In genomic region chr5:115391935-115392334, GRCm38 (mm10) we compare ENCODE assay signal across 30 mouse cellular contexts. TPM values are rescaled to one million over a fixed set of nuclear protein-coding genes. Genes with fewer than 3 reads are reported as not detected.
A peak's percentile ranks its signal among the peaks of the same experiment; 100 is the strongest.
DNase-seq lines count a peak whose midpoint lies in the region; ATAC-seq and TF ChIP-seq lines count a peak whose summit lies in the region.
"Had no signal": no experiment of that assay in that cellular context is flagged by ENCODE, and none has a peak within 500 bp of the region (broad histone marks: within the 10 kb centered on the region; RNA-seq: fewer than 3 reads in every experiment).

No protein-coding gene starts in this region.

- H3K27me3 ChIP-seq in forebrain, embryonic 10.5 days (ENCODE audit: poor library complexity, severe bottlenecking) = 0 out of 2 replicates have a peak, but pooled peaks cover 4% of the 10 kb centered on the region
- H3K27me3 ChIP-seq in forebrain, embryonic 16.5 days (replicated peaks; ENCODE audit: control insufficient read depth, insufficient read depth, low read length) = no peaks in the 10 kb centered on the region
- no peaks in the 10 kb centered on the region for H3K27me3 ChIP-seq in hindbrain, embryonic 10.5 days (ENCODE audit: insufficient read depth, poor library complexity, severe bottlenecking)
- no peaks in the 10 kb centered on the region for H3K27me3 ChIP-seq in hindbrain, postnatal 0 days (ENCODE audit: insufficient read depth, low read length)
- no peaks in the 10 kb centered on the region for H3K27me3 ChIP-seq in midbrain, embryonic 12.5 days
- no peaks in the 10 kb centered on the region for H3K27me3 ChIP-seq in midbrain, embryonic 15.5 days (replicated peaks)
- no peaks in the 10 kb centered on the region for H3K27me3 ChIP-seq in stomach, postnatal 0 days (ENCODE audit: control insufficient read depth, insufficient read depth, low read length)
- H3K27me3 ChIP-seq: CH12.LX; neural tube, embryonic 15.5 days had no signal

- H3K4me2 ChIP-seq in forebrain, embryonic 16.5 days (ENCODE audit: low read length) = no peak overlapping the region
- H3K4me2 ChIP-seq in hindbrain, postnatal 0 days (ENCODE audit: low read depth, low read length) = no peak overlapping the region
- H3K4me2 ChIP-seq in midbrain, embryonic 12.5 days (replicated peaks) = no peak overlapping the region
- H3K4me2 ChIP-seq in midbrain, embryonic 15.5 days = no peak overlapping the region
- 0 out of 2 replicates have a peak overlapping the region, but pooled peaks have one; percentile 9 for H3K4me2 ChIP-seq in stomach, postnatal 0 days (replicated peaks; ENCODE audit: low read depth)
- H3K4me2 ChIP-seq: heart, embryonic 11.5 days; limb, embryonic 12.5 days; liver, embryonic 15.5 days; lung, embryonic 14.5 days; neural tube, embryonic 15.5 days had no signal

- H3K36me3 ChIP-seq in forebrain, embryonic 10.5 days (replicated peaks) = no peaks in the 10 kb centered on the region
- no peaks in the 10 kb centered on the region for H3K36me3 ChIP-seq in forebrain, embryonic 16.5 days (ENCODE audit: control insufficient read depth, insufficient read depth)
- H3K36me3 ChIP-seq in hindbrain, embryonic 10.5 days = no peaks in the 10 kb centered on the region
- H3K36me3 ChIP-seq in hindbrain, postnatal 0 days (ENCODE audit: insufficient read depth, low read length) = no peaks in the 10 kb centered on the region
- H3K36me3 ChIP-seq in midbrain, embryonic 12.5 days = no peaks in the 10 kb centered on the region
- no peaks in the 10 kb centered on the region for H3K36me3 ChIP-seq in midbrain, embryonic 15.5 days (replicated peaks)
- H3K36me3 ChIP-seq in stomach, postnatal 0 days (ENCODE audit: control insufficient read depth, insufficient read depth, low read length) = no peaks in the 10 kb centered on the region
- H3K36me3 ChIP-seq: limb, embryonic 12.5 days; liver, embryonic 15.5 days; neural tube, embryonic 15.5 days had no signal

- WGBS in forebrain, embryonic 10.5 days = 45% methylated on average over 9 of the region's 9 CpGs
- WGBS in forebrain, embryonic 16.5 days = 23% methylated on average over 9 of the region's 9 CpGs
- WGBS in hindbrain, embryonic 10.5 days = 40% methylated on average over 9 of the region's 9 CpGs
- WGBS in hindbrain, postnatal 0 days = 30% methylated on average over 9 of the region's 9 CpGs
- 27% methylated on average over 9 of the region's 9 CpGs for WGBS in midbrain, embryonic 12.5 days
- 17% methylated on average over 9 of the region's 9 CpGs for WGBS in midbrain, embryonic 15.5 days
- WGBS in stomach, postnatal 0 days = 18% methylated on average over 8 of the region's 9 CpGs

- DNase-seq in forebrain, embryonic 10.5 days (ENCODE audit: extremely low spot score, low spot score) = no peak
- DNase-seq in hindbrain, embryonic 10.5 days (ENCODE audit: low spot score) = no peak
- DNase-seq in hindbrain, postnatal 0 days (ENCODE audit: low spot score) = no peak
- peak; percentile 24 for DNase-seq in stomach, postnatal 0 days (ENCODE audit: low spot score)
- no peak for DNase-seq in testis, postnatal 10 days (ENCODE audit: low spot score)
- DNase-seq: adrenal gland, postnatal 10 days; cerebellum, adult 9-10 months; cerebellum, postnatal 36 days; gastrocnemius, postnatal 14 days; kidney, adult 9 months; kidney, postnatal 36 days; lung, embryonic 14.5 days; lung, postnatal 14 days; retina, postnatal 1 day; right cerebral cortex, postnatal 14 days; thymus, adult 18-20 months had no signal

- no peak for TF ChIP-seq EP300 in stomach, postnatal 0 days (optimal IDR thresholded peaks at IDR 0.05)

- H3K4me3 ChIP-seq in forebrain, embryonic 10.5 days = no peak overlapping the region
- no peak overlapping the region for H3K4me3 ChIP-seq in forebrain, embryonic 16.5 days (replicated peaks; ENCODE audit: low read length)
- H3K4me3 ChIP-seq in hindbrain, embryonic 10.5 days = no peak overlapping the region
- H3K4me3 ChIP-seq in hindbrain, postnatal 0 days (ENCODE audit: low read length) = no peak overlapping the region
- no peak overlapping the region for H3K4me3 ChIP-seq in midbrain, embryonic 12.5 days
- no peak overlapping the region for H3K4me3 ChIP-seq in midbrain, embryonic 15.5 days
- no peak overlapping the region for H3K4me3 ChIP-seq in stomach, postnatal 0 days (ENCODE audit: low read depth, low read length)
- H3K4me3 ChIP-seq: layer of hippocampus, adult 2 months; left cerebral cortex, adult 2 months; limb, embryonic 12.5 days; liver, embryonic 15.5 days; neural tube, embryonic 15.5 days had no signal

- no peak overlapping the region for H3K9ac ChIP-seq in forebrain, embryonic 16.5 days (replicated peaks; ENCODE audit: low read depth, low read length)
- H3K9ac ChIP-seq in hindbrain, postnatal 0 days (replicated peaks; ENCODE audit: low read length) = no peak overlapping the region
- H3K9ac ChIP-seq in midbrain, embryonic 12.5 days (replicated peaks) = peak overlapping the region; percentile 24; the same call in 1 of the 2 replicates
- H3K9ac ChIP-seq in midbrain, embryonic 15.5 days = no peak overlapping the region
- no peak overlapping the region for H3K9ac ChIP-seq in stomach, postnatal 0 days (ENCODE audit: low read length)
- H3K9ac ChIP-seq: limb, embryonic 12.5 days; liver, embryonic 15.5 days; lung, embryonic 14.5 days; neural tube, embryonic 15.5 days had no signal

- peak overlapping the region; percentile 96 for H3K27ac ChIP-seq in forebrain, embryonic 10.5 days
- no peak overlapping the region for H3K27ac ChIP-seq in forebrain, embryonic 16.5 days (ENCODE audit: low read length)
- peak overlapping the region; percentile 98 for H3K27ac ChIP-seq in hindbrain, embryonic 10.5 days
- no peak overlapping the region for H3K27ac ChIP-seq in hindbrain, postnatal 0 days
- H3K27ac ChIP-seq in midbrain, embryonic 12.5 days (replicated peaks) = peak overlapping the region; percentile 43
- H3K27ac ChIP-seq in midbrain, embryonic 15.5 days = no peak overlapping the region
- no peak overlapping the region for H3K27ac ChIP-seq in stomach, postnatal 0 days (replicated peaks)
- H3K27ac ChIP-seq: layer of hippocampus, adult 2 months; left cerebral cortex, adult 2 months; limb, embryonic 12.5 days; liver, embryonic 15.5 days; neural tube, embryonic 15.5 days had no signal

- ATAC-seq in forebrain, embryonic 16.5 days = no peak
- ATAC-seq in hindbrain, postnatal 0 days = no peak
- ATAC-seq in midbrain, embryonic 12.5 days (ENCODE audit: low FRiP score, low read depth) = no peak
- ATAC-seq in midbrain, embryonic 15.5 days (replicated peaks) = no peak
- ATAC-seq in stomach, postnatal 0 days (ENCODE audit: low FRiP score, low TSS enrichment) = peak; percentile 39; the same call in 1 of the 2 replicates
- ATAC-seq: intestine, embryonic 16.5 days had no signal

- H3K4me1 ChIP-seq in forebrain, embryonic 10.5 days = peaks cover 61% of the 10 kb centered on the region
- peaks cover 5% of the 10 kb centered on the region; the same call in 1 of the 2 replicates for H3K4me1 ChIP-seq in forebrain, embryonic 16.5 days (replicated peaks; ENCODE audit: control insufficient read depth, insufficient read depth, low read length)
- peaks cover 46% of the 10 kb centered on the region for H3K4me1 ChIP-seq in hindbrain, embryonic 10.5 days (replicated peaks)
- no peaks in the 10 kb centered on the region for H3K4me1 ChIP-seq in hindbrain, postnatal 0 days (ENCODE audit: insufficient read depth, low read length)
- peaks cover 32% of the 10 kb centered on the region for H3K4me1 ChIP-seq in midbrain, embryonic 12.5 days
- peaks cover 6% of the 10 kb centered on the region; the same call in 1 of the 2 replicates for H3K4me1 ChIP-seq in midbrain, embryonic 15.5 days
- H3K4me1 ChIP-seq in stomach, postnatal 0 days (replicated peaks; ENCODE audit: control insufficient read depth, insufficient read depth) = no peaks in the 10 kb centered on the region
- H3K4me1 ChIP-seq: liver, embryonic 15.5 days had no signal

- no peaks in the 10 kb centered on the region for H3K9me3 ChIP-seq in forebrain, embryonic 10.5 days
- H3K9me3 ChIP-seq in forebrain, embryonic 16.5 days (ENCODE audit: control insufficient read depth, low read length) = no peaks in the 10 kb centered on the region
- H3K9me3 ChIP-seq in hindbrain, embryonic 10.5 days = no peaks in the 10 kb centered on the region
- no peaks in the 10 kb centered on the region for H3K9me3 ChIP-seq in hindbrain, postnatal 0 days (ENCODE audit: low read length)
- H3K9me3 ChIP-seq in midbrain, embryonic 12.5 days = no peaks in the 10 kb centered on the region
- H3K9me3 ChIP-seq in midbrain, embryonic 15.5 days = no peaks in the 10 kb centered on the region
- H3K9me3 ChIP-seq in stomach, postnatal 0 days (ENCODE audit: control insufficient read depth, low read length) = no peaks in the 10 kb centered on the region
- H3K9me3 ChIP-seq: limb, embryonic 12.5 days; liver, embryonic 15.5 days; neural tube, embryonic 15.5 days had no signal

- TF ChIP-seq CTCF in hindbrain, postnatal 0 days (IDR thresholded peaks at IDR 0.05; ENCODE audit: low read depth) = no peak
- TF ChIP-seq CTCF in stomach, postnatal 0 days (IDR thresholded peaks at IDR 0.05; ENCODE audit: low read depth) = no peak

RNA-seq across cellular contexts. Expression of gene Msi1, which starts 37.5 kb away (rescaled TPM):
- polyA plus RNA-seq in forebrain, embryonic 10.5 days (2016; fragmentation: Nextera tagmentation; extraction: Ambion mirVana) = 142 and 158 TPM in 2 replicates
- 53.9 and 62.2 TPM in 2 replicates for polyA plus RNA-seq in forebrain, embryonic 16.5 days (2015; fragmentation: Nextera tagmentation; extraction: Ambion mirVana)
- polyA plus RNA-seq in hindbrain, embryonic 10.5 days (2016; fragmentation: Nextera tagmentation; extraction: Ambion mirVana) = 167 and 222 TPM in 2 replicates
- total RNA-seq in hindbrain, postnatal 0 days (2014; rRNA removed) = 75.9 and 88.1 TPM in 2 replicates
- polyA plus RNA-seq in hindbrain, postnatal 0 days (2015; fragmentation: Nextera tagmentation; extraction: Ambion mirVana) = 45.1 and 46.2 TPM in 2 replicates
- polyA plus RNA-seq in midbrain, embryonic 12.5 days (2016; fragmentation: Nextera tagmentation; extraction: Ambion mirVana) = 211 and 227 TPM in 2 replicates
- 65.9 and 66.3 TPM in 2 replicates for polyA plus RNA-seq in midbrain, embryonic 15.5 days (2015; fragmentation: Nextera tagmentation; extraction: Ambion mirVana)
- polyA plus RNA-seq in stomach, postnatal 0 days (2015; fragmentation: Nextera tagmentation; extraction: Ambion mirVana) = 3.2 and 3.6 TPM in 2 replicates
- total RNA-seq: granulocyte monocyte progenitor cell, adult 5-6 weeks; hematopoietic stem cell, adult 5-6 weeks; liver, adult 2 months had no signal

RNA-seq across cellular contexts. Expression of gene Cox6a1, which starts 43.2 kb away (rescaled TPM):
- polyA plus RNA-seq in forebrain, embryonic 10.5 days (2016; fragmentation: Nextera tagmentation; extraction: Ambion mirVana) = 754 and 787 TPM in 2 replicates
- polyA plus RNA-seq in forebrain, embryonic 16.5 days (2015; fragmentation: Nextera tagmentation; extraction: Ambion mirVana) = 864 and 925 TPM in 2 replicates
- polyA plus RNA-seq in hindbrain, embryonic 10.5 days (2016; fragmentation: Nextera tagmentation; extraction: Ambion mirVana) = 875 and 1,016 TPM in 2 replicates
- 1,147 and 1,391 TPM in 2 replicates for total RNA-seq in hindbrain, postnatal 0 days (2014; rRNA removed)
- polyA plus RNA-seq in hindbrain, postnatal 0 days (2015; fragmentation: Nextera tagmentation; extraction: Ambion mirVana) = 1,694 and 1,700 TPM in 2 replicates
- 768 and 803 TPM in 2 replicates for polyA plus RNA-seq in midbrain, embryonic 12.5 days (2016; fragmentation: Nextera tagmentation; extraction: Ambion mirVana)
- polyA plus RNA-seq in midbrain, embryonic 15.5 days (2015; fragmentation: Nextera tagmentation; extraction: Ambion mirVana) = 1,062 and 1,092 TPM in 2 replicates
- polyA plus RNA-seq in stomach, postnatal 0 days (2015; fragmentation: Nextera tagmentation; extraction: Ambion mirVana) = 1,431 and 1,574 TPM in 2 replicates

RNA-seq across cellular contexts. Expression of gene Triap1, which starts 50.9 kb away (rescaled TPM):
- polyA plus RNA-seq in forebrain, embryonic 10.5 days (2016; fragmentation: Nextera tagmentation; extraction: Ambion mirVana) = 56.6 and 57.7 TPM in 2 replicates
- polyA plus RNA-seq in forebrain, embryonic 16.5 days (2015; fragmentation: Nextera tagmentation; extraction: Ambion mirVana) = 59.9 and 62.3 TPM in 2 replicates
- polyA plus RNA-seq in hindbrain, embryonic 10.5 days (2016; fragmentation: Nextera tagmentation; extraction: Ambion mirVana) = 56.3 and 57.2 TPM in 2 replicates
- total RNA-seq in hindbrain, postnatal 0 days (2014; rRNA removed) = 12.4 and 18.4 TPM in 2 replicates
- 59.2 and 61.6 TPM in 2 replicates for polyA plus RNA-seq in hindbrain, postnatal 0 days (2015; fragmentation: Nextera tagmentation; extraction: Ambion mirVana)
- 50.8 and 57.3 TPM in 2 replicates for polyA plus RNA-seq in midbrain, embryonic 12.5 days (2016; fragmentation: Nextera tagmentation; extraction: Ambion mirVana)
- 49.3 and 49.6 TPM in 2 replicates for polyA plus RNA-seq in midbrain, embryonic 15.5 days (2015; fragmentation: Nextera tagmentation; extraction: Ambion mirVana)
- polyA plus RNA-seq in stomach, postnatal 0 days (2015; fragmentation: Nextera tagmentation; extraction: Ambion mirVana) = 63.3 and 65.4 TPM in 2 replicates

RNA-seq across cellular contexts. Expression of gene Gatc, which starts 51.0 kb away (rescaled TPM):
- polyA plus RNA-seq in forebrain, embryonic 10.5 days (2016; fragmentation: Nextera tagmentation; extraction: Ambion mirVana) = 37.6 and 40.2 TPM in 2 replicates
- 35.9 and 40.7 TPM in 2 replicates for polyA plus RNA-seq in forebrain, embryonic 16.5 days (2015; fragmentation: Nextera tagmentation; extraction: Ambion mirVana)
- polyA plus RNA-seq in hindbrain, embryonic 10.5 days (2016; fragmentation: Nextera tagmentation; extraction: Ambion mirVana) = 35.6 and 41.2 TPM in 2 replicates
- 22.4 and 25.1 TPM in 2 replicates for total RNA-seq in hindbrain, postnatal 0 days (2014; rRNA removed)
- polyA plus RNA-seq in hindbrain, postnatal 0 days (2015; fragmentation: Nextera tagmentation; extraction: Ambion mirVana) = 27.5 and 32.1 TPM in 2 replicates
- 39.7 and 43.6 TPM in 2 replicates for polyA plus RNA-seq in midbrain, embryonic 12.5 days (2016; fragmentation: Nextera tagmentation; extraction: Ambion mirVana)
- polyA plus RNA-seq in midbrain, embryonic 15.5 days (2015; fragmentation: Nextera tagmentation; extraction: Ambion mirVana) = 35.6 and 39.4 TPM in 2 replicates
- polyA plus RNA-seq in stomach, postnatal 0 days (2015; fragmentation: Nextera tagmentation; extraction: Ambion mirVana) = 12.9 and 14.7 TPM in 2 replicates

Comparison
In these comparisons a context has a peak if more than half of its experiments do, and no peak if none do; other contexts are left out.
1. H3K27ac ChIP-seq: peak in forebrain, embryonic 10.5 days (single experiment), hindbrain, embryonic 10.5 days (single experiment) and midbrain, embryonic 12.5 days (single experiment); none in forebrain, embryonic 16.5 days (single experiment), hindbrain, postnatal 0 days (single experiment), midbrain, embryonic 15.5 days (single experiment) and stomach, postnatal 0 days (single experiment).